17 mouse cellular contexts compared by ENCODE assay signal in genomic region chr9:77584746-77585145, GRCm38 (mm10). TPM values are rescaled to one million over a fixed set of nuclear protein-coding genes. Genes with fewer than 3 reads are reported as not detected.
"Had no signal": no experiment of that assay in that cellular context is flagged by ENCODE, and none has a peak within 500 bp of the region (broad histone marks: within the 10 kb centered on the region; RNA-seq: fewer than 3 reads in every experiment).

No protein-coding gene starts in this region.

- H3K27me3 ChIP-seq: neural tube, embryonic 12.5 days; neural tube, embryonic 13.5 days; neural tube, embryonic 15.5 days; stomach, embryonic 15.5 days had no signal

- H3K4me2 ChIP-seq: neural tube, embryonic 12.5 days; neural tube, embryonic 13.5 days; neural tube, embryonic 15.5 days; stomach, embryonic 15.5 days had no signal

- H3K36me3 ChIP-seq: neural tube, embryonic 12.5 days; neural tube, embryonic 13.5 days; neural tube, embryonic 15.5 days; stomach, embryonic 15.5 days had no signal

- H3K4me1 ChIP-seq: neural tube, embryonic 12.5 days; neural tube, embryonic 13.5 days; neural tube, embryonic 15.5 days; stomach, embryonic 15.5 days had no signal

- H3K9ac ChIP-seq: neural tube, embryonic 12.5 days; neural tube, embryonic 13.5 days; neural tube, embryonic 15.5 days; stomach, embryonic 15.5 days had no signal

- DNase-seq: retina, postnatal 1 day; right cerebral cortex, postnatal 14 days; right cerebral cortex, postnatal 25 days; right cerebral cortex, postnatal 4 days; spleen, adult 18-20 months; thymus, adult 18-20 months; thymus, adult 2 months; thymus, postnatal 14 days; thymus, postnatal 25 days; thymus, postnatal 36 days; thymus, postnatal 4 days had no signal

- H3K9me3 ChIP-seq: neural tube, embryonic 12.5 days; neural tube, embryonic 13.5 days; neural tube, embryonic 15.5 days; stomach, embryonic 15.5 days had no signal

- H3K27ac ChIP-seq: neural tube, embryonic 12.5 days; neural tube, embryonic 13.5 days; neural tube, embryonic 15.5 days; stomach, embryonic 15.5 days; stomach, postnatal 0 days had no signal

- H3K4me3 ChIP-seq: neural tube, embryonic 12.5 days; neural tube, embryonic 13.5 days; neural tube, embryonic 15.5 days; stomach, embryonic 15.5 days had no signal

RNA-seq across cellular contexts. Expression of gene Klhl31, which starts 51.6 kb away (rescaled TPM):
- polyA plus RNA-seq: spleen, adult 2 months had no signal
